Comparison of ENCODE assay signal across 9 mouse cellular contexts in genomic region chr17:66190577-66190976, GRCm38 (mm10).
"Had no signal": no experiment of that assay in that cellular context is flagged by ENCODE, and none has a peak within 500 bp of the region (broad histone marks: within the 10 kb centered on the region; RNA-seq: fewer than 3 reads in every experiment).

No protein-coding gene starts in this region.

- DNase-seq: liver, postnatal 0 days; lung, adult 2 months; lung, postnatal 14 days; lung, postnatal 36 days; right cerebral cortex, postnatal 14 days; spleen, adult 18-20 months; thymus, adult 18-20 months; thymus, postnatal 14 days; thymus, postnatal 36 days had no signal
